Mouse (Mus musculus) hindbrain, postnatal 0 days (tissue): ENCODE results near the gene Pate2. TPM values are rescaled to one million over a fixed set of nuclear protein-coding genes. Genes with fewer than 3 reads are reported as not detected.
A peak's percentile ranks its signal among the peaks of the same experiment; 100 is the strongest.

Experiments
- ATAC-seq: fragments of 200-750 bp; cut with Nextera tagmentation; 2 replicates; pipeline ENCODE4 v1.8.0; 2017; ENCODE audit warnings: mild to moderate bottlenecking, moderate TSS enrichment, moderate library complexity
- DNase-seq: peaks from one replicate; pipeline ENCODE4 v3.0.0-alpha.2; 2015; ENCODE audit warnings: low spot score
- H3K27ac ChIP-seq: fragments of 300-500 bp; sonication (generic); 2 replicates; pipeline ENCODE4 v1.5.1; 2014; ENCODE audit warnings: mild to moderate bottlenecking
- H3K27me3 ChIP-seq: fragments of 300-500 bp; sonication (generic); 2 replicates; pipeline ENCODE4 v1.6.1; 2014; ENCODE audit warnings: low read length, mixed read lengths; ENCODE audit not compliant: insufficient read depth
- H3K36me3 ChIP-seq: fragments of 300-500 bp; sonication (generic); 2 replicates; pipeline ENCODE4 v1.6.1; 2014; ENCODE audit warnings: low read length, mixed read lengths; ENCODE audit not compliant: insufficient read depth
- H3K4me1 ChIP-seq: fragments of 300-500 bp; sonication (generic); 2 replicates; pipeline ENCODE4 v1.6.1; 2014; ENCODE audit warnings: antibody characterized with exemption, low read length, mixed read lengths; ENCODE audit not compliant: insufficient read depth
- H3K4me2 ChIP-seq: fragments of 300-500 bp; sonication (generic); 2 replicates; pipeline ENCODE4 v1.6.1; 2014; ENCODE audit warnings: low read depth, mild to moderate bottlenecking, low read length, moderate library complexity, mixed read lengths
- H3K4me3 ChIP-seq: fragments of 300-500 bp; sonication (generic); 2 replicates; pipeline ENCODE4 v1.5.1; 2014; ENCODE audit warnings: low read length
- H3K9ac ChIP-seq: fragments of 300-500 bp; sonication (generic); replicated peaks from 2 replicates; pipeline ENCODE4 v1.6.1; 2014; ENCODE audit warnings: mild to moderate bottlenecking, low read length, moderate library complexity, mixed read lengths
- H3K9me3 ChIP-seq: fragments of 300-500 bp; sonication (generic); 2 replicates; pipeline ENCODE4 v1.6.1; 2016; ENCODE audit warnings: low read length, mixed read lengths
- CTCF ChIP-seq: IDR thresholded peaks from 2 replicates; pipeline ENCODE4 v1.5.1; 2016; ENCODE audit warnings: antibody characterized with exemption, control low read depth, low read depth
- polyA plus RNA-seq: library from polyadenylated mRNA; unstranded; fragments of >200 nt; fragmentation: Nextera tagmentation; extraction: Ambion mirVana; gene quantifications from 2 replicates; pipeline ENCODE4 v1.2.1, GENCODE M21; 2015
- total RNA-seq: library from RNA; depleted of rRNA; stranded (reverse); fragments of >200 nt; gene quantifications from 2 replicates; pipeline ENCODE4 v1.2.3, GENCODE M21; 2014; rRNA removed

Gene Pate2
- total and polyA plus RNA-seq, 2 experiments from 2014 or later, result 0.41 to 0.47 TPM

GRCm38 (mm10) chr9:35707265-35707664, 137.2 kb downstream of the Pate2 start:
- H3K4me3 ChIP-seq, result no peak overlapping the region
- no peaks in the 10 kb centered on the region for H3K36me3 ChIP-seq
- H3K27ac ChIP-seq, result no peak overlapping the region
- DNase-seq (no peak), ATAC-seq (no peak)
- no peak overlapping the region for H3K4me2 ChIP-seq
- TF ChIP-seq CTCF, result 0 out of 2 replicates have a peak, but pooled peaks have one; percentile 16
- H3K4me1 ChIP-seq, result no peaks in the 10 kb centered on the region
- no peaks in the 10 kb centered on the region for H3K9me3 ChIP-seq
- H3K9ac ChIP-seq, result no peak overlapping the region
- H3K27me3 ChIP-seq, result no peaks in the 10 kb centered on the region

Other genes starting within 250 kb of the Pate2 start
- gene Cdon, start 149.2 kb upstream of the Pate2 start, total RNA-seq, result 10.6 and 11.1 TPM in 2 replicates
- 1.0 and 1.7 TPM in 2 replicates for gene Cdon, start 149.2 kb upstream of the Pate2 start, polyA plus RNA-seq
- gene Gm1113, start 52.0 kb upstream of the Pate2 start, total RNA-seq, result not detected in 2 replicates
- gene Gm1113, start 52.0 kb upstream of the Pate2 start, polyA plus RNA-seq, result not detected in 2 replicates
- 19.7 and 19.8 TPM in 2 replicates for gene Ddx25, start 11.8 kb upstream of the Pate2 start, total RNA-seq
- 23.3 and 24.4 TPM in 2 replicates for gene Ddx25, start 11.8 kb upstream of the Pate2 start, polyA plus RNA-seq
- 8.3 and 10.2 TPM in 2 replicates for gene Pus3, start 11.7 kb upstream of the Pate2 start, total RNA-seq
- gene Pus3, start 11.7 kb upstream of the Pate2 start, polyA plus RNA-seq, result 12.2 and 13.7 TPM in 2 replicates
- gene Hyls1, start 114 bp downstream of the Pate2 start, total RNA-seq, result 9.6 and 9.7 TPM in 2 replicates
- 9.5 and 11.8 TPM in 2 replicates for gene Hyls1, start 114 bp downstream of the Pate2 start, polyA plus RNA-seq
- not detected in 2 replicates for gene Pate4, start 41.7 kb downstream of the Pate2 start, total RNA-seq
- not detected in 2 replicates for gene Pate4, start 41.7 kb downstream of the Pate2 start, polyA plus RNA-seq
- gene Pate3, start 77.9 kb downstream of the Pate2 start, total RNA-seq, result not detected in 2 replicates
- not detected in 2 replicates for gene Pate3, start 77.9 kb downstream of the Pate2 start, polyA plus RNA-seq
- not detected in 2 replicates for gene Pate1, start 117.1 kb downstream of the Pate2 start, total RNA-seq
- not detected in 2 replicates for gene Pate1, start 117.1 kb downstream of the Pate2 start, polyA plus RNA-seq
- not detected in 2 replicates for gene Gm17677, start 170.8 kb downstream of the Pate2 start, total RNA-seq
- not detected in 2 replicates for gene Gm17677, start 170.8 kb downstream of the Pate2 start, polyA plus RNA-seq
- not detected in 2 replicates for gene Gm17727, start 207.8 kb downstream of the Pate2 start, total RNA-seq
- gene Gm17727, start 207.8 kb downstream of the Pate2 start, polyA plus RNA-seq, result not detected in 2 replicates
- not detected in 2 replicates for gene Gm27235, start 219.8 kb downstream of the Pate2 start, total RNA-seq
- gene Gm27235, start 219.8 kb downstream of the Pate2 start, polyA plus RNA-seq, result not detected in 2 replicates
- not detected in 2 replicates for gene D730048I06Rik, start 219.8 kb downstream of the Pate2 start, total RNA-seq
- gene D730048I06Rik, start 219.8 kb downstream of the Pate2 start, polyA plus RNA-seq, result not detected in 2 replicates